Mouse (Mus musculus) layer of hippocampus, postnatal 36 days (tissue): ENCODE results near the gene Mup6. TPM values are rescaled to one million over a fixed set of nuclear protein-coding genes. Genes with fewer than 3 reads are reported as not detected.
"Not testable (repeated sequence)": the region's sequence is repeated elsewhere in the genome, so short reads cannot be mapped to it uniquely, and the experiment has no call there.

ENCODE experiments used
- DNase-seq, 2 experiments: peaks; one replicate each; pipeline ENCODE4 v3.0.0; 2022
- total RNA-seq, 2 experiments: library from RNA; stranded (reverse); gene quantifications; 2 replicates each; pipeline ENCODE4 v1.2.3; 2021

The Mup6 gene
- total RNA-seq = not detected

DNA sequence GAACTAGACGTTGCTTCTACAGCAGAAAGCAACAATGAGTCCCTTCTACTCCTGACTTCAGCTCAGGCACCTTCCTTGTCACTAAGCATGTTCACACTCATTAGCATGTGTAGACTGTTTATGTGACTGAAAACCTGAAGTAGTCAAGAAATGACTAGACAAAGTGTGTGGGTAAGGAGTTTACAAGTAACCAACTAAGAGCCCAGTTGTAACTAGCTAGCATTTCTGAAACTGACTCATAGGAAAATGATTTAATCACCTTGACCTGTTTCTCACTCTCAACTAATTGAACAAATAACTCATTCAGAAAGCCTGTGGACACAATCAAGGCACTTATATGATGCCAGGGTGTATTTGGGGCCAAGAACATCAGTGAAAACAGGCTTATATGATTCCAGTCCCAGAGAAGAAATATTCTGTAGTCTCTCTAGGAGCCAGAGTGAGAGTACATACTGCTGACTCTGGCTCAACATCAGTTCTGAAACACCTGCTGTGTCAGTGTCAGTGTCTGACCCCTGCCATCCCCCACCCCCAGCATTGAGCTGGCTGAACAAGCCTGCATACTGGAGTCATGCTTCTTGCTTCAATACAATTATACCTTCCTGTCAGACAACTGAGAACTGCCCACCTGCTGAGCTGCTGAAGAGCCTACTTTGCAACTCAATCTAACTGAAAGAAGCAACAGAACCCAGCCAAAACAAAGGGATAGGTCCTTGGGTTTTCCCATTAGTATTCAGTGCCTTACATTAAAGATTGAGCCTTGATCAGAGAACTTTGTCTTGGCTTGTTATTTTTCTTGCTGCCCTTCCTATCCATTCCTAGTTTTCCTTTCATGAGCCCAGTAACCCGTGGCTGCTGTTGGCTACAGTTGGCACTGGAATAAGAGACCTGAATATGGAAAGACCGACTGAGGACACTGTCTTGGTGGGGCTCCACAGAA, at the start of gene Mup6:
Mup6 (plus strand) TSS at position 890 of the 940 bp plus-strand sequence.
- DNase-seq = no peak

DNA sequence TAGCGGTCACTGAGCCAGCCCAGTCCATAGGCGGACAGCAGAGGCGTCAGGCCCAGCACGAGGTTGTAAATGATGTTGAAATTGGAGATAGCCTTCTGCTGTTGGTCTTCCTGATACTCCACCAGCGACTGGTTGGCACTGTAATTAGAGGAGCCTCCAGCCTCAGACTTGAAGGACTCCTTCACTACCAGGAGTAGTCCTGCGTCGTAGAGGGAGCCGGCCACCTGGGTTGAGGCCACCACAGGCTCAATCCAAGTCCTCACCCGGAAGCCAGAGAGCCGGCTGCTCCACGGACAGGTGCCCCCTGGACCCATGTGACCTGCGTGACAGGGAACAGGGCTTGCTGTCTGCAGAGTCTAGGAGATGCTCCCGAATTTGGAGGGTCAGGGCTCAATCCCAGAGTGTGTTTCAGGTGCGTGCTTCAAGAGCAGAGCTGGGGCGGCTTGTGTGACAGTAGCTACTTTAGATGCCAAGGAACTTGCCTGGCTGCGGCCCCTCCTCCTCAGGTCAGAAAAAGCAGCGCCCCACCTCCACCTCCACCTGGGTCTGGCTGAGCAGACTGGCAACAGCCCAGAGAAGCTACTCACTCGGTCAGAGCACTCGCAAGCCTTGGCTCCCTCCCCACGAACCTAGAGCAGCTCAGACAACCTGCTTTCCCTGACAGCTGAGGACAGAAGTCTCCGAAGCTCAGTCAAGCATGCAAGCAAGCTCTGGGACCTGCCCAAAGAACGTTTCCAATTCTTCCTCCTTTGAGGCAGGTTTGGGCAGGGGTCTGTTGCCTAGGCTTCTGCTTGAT, 49.3 kb upstream of the Mup6 start, which contains the start of gene Slc46a2:
Slc46a2 (minus strand) TSS at position 449 of the 796 bp plus-strand sequence.
- no peak for DNase-seq

DNA sequence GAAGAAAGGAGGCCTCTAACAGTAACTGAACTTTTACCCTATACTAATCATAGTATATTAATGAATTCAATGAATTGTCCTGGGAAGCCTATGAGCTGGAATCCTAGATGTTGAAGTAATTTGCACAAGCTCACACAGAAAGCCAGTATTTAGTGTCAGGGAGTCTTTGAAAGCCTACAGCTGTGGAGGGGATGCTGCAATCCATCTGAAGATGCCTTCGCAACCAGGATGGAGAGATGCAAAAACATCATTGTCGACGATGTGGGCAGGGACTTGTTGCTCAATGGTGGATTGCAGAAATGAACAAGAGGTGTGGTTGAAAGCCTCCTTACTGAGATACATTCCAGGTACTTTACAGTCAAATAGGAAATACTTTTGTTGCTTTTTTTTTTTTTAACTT, 46.1 kb upstream of the Mup6 start:
- no peak for DNase-seq

DNA sequence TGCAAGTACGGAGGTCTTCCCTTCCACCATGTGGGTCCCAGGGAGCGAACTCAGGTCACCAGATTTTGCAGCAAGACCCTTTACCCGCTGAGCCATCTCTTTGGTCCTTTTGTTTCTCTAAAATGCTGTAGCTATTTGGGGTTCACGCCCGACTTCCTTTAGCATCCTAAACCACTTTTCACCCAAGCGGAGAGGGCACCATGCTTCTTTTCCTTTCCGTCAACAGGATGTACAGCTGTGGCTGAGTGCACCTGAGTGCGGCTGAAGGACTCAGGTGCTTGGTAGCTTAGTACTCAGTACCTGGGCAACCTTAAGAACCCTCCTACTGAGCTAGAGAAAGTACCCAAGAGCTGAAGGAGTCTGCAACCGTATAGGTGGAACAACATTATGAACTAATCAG, 39.0 kb upstream of the Mup6 start:
- no peak for DNase-seq

DNA sequence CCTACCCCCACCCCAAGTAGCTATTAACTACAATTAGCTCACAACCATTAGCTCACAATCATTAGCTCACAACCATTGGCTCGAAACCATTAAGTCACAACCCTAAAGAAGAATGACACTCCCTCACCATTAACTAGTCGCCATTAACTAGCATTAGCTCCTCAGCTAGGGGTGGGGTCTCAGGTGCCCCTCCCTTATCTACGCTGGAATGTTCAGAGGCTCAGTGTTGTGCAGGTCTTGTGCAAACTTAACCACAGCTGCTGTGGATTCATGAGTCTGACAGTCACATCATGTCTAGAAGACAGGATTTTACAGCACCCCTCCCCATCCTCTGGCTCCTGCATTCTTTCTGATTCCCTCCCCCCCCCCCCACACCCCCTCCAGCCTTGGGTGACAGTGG, 36.4 kb upstream of the Mup6 start:
- no peak for DNase-seq

DNA sequence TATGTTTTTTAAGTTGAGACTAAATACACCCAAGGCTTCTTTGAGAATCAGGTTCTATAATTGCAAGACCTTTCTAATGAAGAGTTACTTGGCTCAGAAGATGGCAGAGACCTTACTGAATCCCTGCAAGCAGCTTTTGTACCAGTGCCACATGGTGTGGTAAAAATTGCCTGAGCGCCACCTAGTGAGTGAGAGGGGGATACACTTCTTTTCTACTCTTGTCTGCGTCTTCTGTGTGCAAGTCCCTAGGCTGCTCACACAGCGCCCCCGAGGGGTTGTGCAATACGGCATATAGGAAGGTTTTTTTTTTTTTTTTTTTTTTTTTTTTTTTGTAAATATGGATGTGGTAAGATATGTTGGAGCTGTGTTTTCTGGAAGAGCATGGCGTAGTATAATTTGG, 35.7 kb upstream of the Mup6 start:
- DNase-seq = peak; percentile 56 to 63

GRCm38 (mm10) chr4:59932505-59933281, 31.4 kb upstream of the Mup6 start:
- DNase-seq = no peak

DNA sequence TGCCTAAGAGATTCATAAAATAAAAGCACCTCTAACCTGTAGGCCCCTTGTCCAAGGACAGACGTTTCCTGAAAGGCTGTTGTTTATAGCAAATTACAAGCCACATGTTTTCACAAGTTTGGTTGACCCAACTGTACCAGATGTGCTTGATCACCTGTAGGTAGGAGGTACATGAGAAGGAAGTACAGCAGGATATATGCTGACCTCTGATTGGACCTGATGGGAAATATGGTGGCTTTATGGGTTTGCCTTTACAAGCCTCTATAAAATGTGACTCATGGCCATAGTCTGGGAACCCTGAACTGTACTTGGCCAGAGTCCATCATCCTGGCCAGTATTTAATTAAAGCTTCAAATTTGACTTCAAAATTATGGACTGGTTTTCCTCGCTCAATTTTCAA, 26.6 kb upstream of the Mup6 start:
- no peak for DNase-seq

- DNase-seq = no peak
Measured at GRCm38 (mm10) chr4:59960610-59961009, 3.5 kb upstream of the Mup6 start, which contains the start of gene Mup4. Gene Mup4 (minus strand): TSS chr4:59960710.

GRCm38 (mm10) chr4:59997894-59998293, 33.8 kb downstream of the Mup6 start:
- not testable (repeated sequence) for DNase-seq

DNA sequence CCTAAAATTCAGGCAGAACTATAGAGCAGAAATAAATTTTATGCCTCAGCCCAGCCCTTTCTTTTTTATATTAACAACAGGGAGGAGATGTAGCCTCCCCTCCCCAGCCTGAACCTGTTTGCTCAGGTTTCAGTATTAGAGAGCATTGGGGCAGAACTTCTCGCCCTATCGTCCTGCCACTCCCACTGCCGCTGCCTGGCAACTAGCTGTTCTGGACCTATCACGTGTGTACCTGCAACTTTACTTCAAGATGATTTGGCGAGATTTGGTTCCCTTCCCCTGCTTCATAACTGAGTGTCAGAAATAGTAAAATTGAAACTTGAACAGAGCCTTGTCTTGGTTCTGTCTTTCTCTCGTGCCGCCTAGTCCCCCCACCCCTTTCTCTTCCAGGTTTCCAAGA, 56.0 kb downstream of the Mup6 start:
- not testable (repeated sequence) for DNase-seq

DNA sequence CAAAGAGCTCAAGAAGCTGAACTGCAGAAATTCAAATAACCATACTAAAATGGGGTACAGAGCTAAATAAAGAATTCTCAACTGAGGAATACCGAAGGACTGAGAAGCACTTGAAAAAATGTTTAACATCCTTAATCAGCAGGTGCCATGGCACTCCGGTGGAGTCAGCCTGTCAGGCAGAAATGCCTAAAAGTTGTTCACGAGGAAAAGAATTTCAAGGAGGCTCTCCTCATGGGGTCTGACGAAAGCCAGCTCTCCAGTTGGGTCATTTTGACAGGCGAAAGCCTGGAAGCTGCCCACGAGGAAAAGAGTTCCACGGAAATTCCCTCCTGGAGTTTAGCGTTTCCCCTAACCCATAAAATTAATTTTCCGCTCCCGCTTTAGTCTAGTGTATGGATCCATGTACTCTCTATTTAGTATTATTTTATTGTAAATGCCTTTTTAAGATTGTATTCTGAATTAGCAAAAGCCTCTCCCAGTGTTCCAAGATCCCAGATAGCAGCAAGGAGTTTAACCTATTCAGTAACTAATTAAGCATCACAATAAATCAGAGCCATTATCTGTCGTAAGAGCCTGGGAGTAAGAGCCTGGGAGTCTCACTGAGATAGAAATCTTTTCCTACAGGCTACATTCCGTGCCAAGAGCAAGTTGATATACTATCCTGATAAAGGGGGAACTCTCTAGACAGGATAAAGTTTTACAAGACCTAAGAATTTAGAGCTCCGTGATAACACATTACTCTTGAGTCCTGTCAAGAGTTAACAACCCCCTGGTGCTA, 65.4 kb downstream of the Mup6 start:
- DNase-seq = not testable (repeated sequence)

Other genes with a start within 250 kb of the Mup6 start
- gene Inip, start 162.7 kb upstream of the Mup6 start, total RNA-seq = 10 to 100 TPM; 24.1 to 26.4 TPM
- gene Snx30, start 158.5 kb upstream of the Mup6 start, total RNA-seq = 10 to 100 TPM; 44.9 to 46.0 TPM
- gene Slc46a2, start 49.2 kb upstream of the Mup6 start, total RNA-seq = not detected
- not detected for gene Mup4, start 3.6 kb upstream of the Mup6 start, total RNA-seq
- gene Mup7, start 106.2 kb downstream of the Mup6 start, total RNA-seq = not detected
- not detected for gene Mup2, start 190.0 kb downstream of the Mup6 start, total RNA-seq